Mouse (Mus musculus) left cerebral cortex, postnatal 25 days (tissue): ENCODE data around the gene Tmem221. TPM values are rescaled to one million over a fixed set of nuclear protein-coding genes. Genes with fewer than 3 reads are reported as not detected.
A peak's percentile ranks its signal among the peaks of the same experiment; 100 is the strongest.
"Not testable (repeated sequence)": the region's sequence is repeated elsewhere in the genome, so short reads cannot be mapped to it uniquely, and the experiment has no call there.

ENCODE experiments used
- DNase-seq, 2 experiments: peaks; one replicate each; pipeline ENCODE4 v3.0.0; 2022; ENCODE audit warnings: low spot score in 2 of 2, mixed read lengths in 1 of 2
- intact Hi-C: fragments of 180-260 bp; cut with DNase I; formaldehyde crosslinking; loops from one replicate; pipeline ENCODE4 v1.15.1; 2025
- total RNA-seq, 2 experiments: library from RNA; stranded (reverse); gene quantifications; 2 replicates each; pipeline ENCODE4 v1.2.3; 2021

Gene Tmem221
- total RNA-seq, 2 experiments from 2014 or later = 0.21 TPM; not detected in 1

- DNase-seq = no peak
- intact Hi-C loops = no loop called here
These were observed 453 bp upstream of the Tmem221 start for GRCm38 (mm10) chr8:71558958-71559690.

GRCm38 (mm10) chr8:71554644-71555043 lies 4.0 kb downstream of the Tmem221 start:
- intact Hi-C loops = no loop called here
- DNase-seq = no peak

- no peak for DNase-seq
- intact Hi-C loops = no loop called here
These were observed 4.7 kb downstream of the Tmem221 start for GRCm38 (mm10) chr8:71554001-71554400.

- intact Hi-C loops = no loop called here
- DNase-seq = no peak
These were observed 5.9 kb downstream of the Tmem221 start for GRCm38 (mm10) chr8:71552770-71553169.

GRCm38 (mm10) chr8:71550754-71551153 lies 7.9 kb downstream of the Tmem221 start:
- DNase-seq = no peak
- intact Hi-C loops = no loop called here

GRCm38 (mm10) chr8:71547590-71547989 lies 11.1 kb downstream of the Tmem221 start:
- intact Hi-C loops = no loop called here
- no peak for DNase-seq

- intact Hi-C loops = no loop called here
- no peak for DNase-seq
These were observed 13.6 kb downstream of the Tmem221 start for GRCm38 (mm10) chr8:71545053-71545452.

GRCm38 (mm10) chr8:71543755-71544154 lies 14.9 kb downstream of the Tmem221 start:
- intact Hi-C loops = loop anchor here (2.0 kb wide), 1 partner anchor 79 kb away; the partner anchor contains the start of gene Mrpl34
- no peak for DNase-seq

GRCm38 (mm10) chr8:71542632-71543343 lies 15.9 kb downstream of the Tmem221 start, which contains the start of gene Mvb12a:
TSS of gene Mvb12a (plus strand) at chr8:71542922.
- DNase-seq = peak; percentile 97 to 99
- intact Hi-C loops = loop anchor here (2.0 kb wide), 1 partner anchor 78 kb away; the partner anchor contains the start of gene Mrpl34

GRCm38 (mm10) chr8:71537028-71537867 lies 21.4 kb downstream of the Tmem221 start, which contains the start of gene Bst2:
TSS of gene Bst2 (minus strand) at chr8:71537456.
- intact Hi-C loops = no loop called here
- peak; percentile 26 to 39 for DNase-seq

GRCm38 (mm10) chr8:71535663-71536062 lies 23.0 kb downstream of the Tmem221 start:
- peak in 1 of 2 experiments; percentile 21 for DNase-seq
- intact Hi-C loops = no loop called here

- intact Hi-C loops = no loop called here
- no peak for DNase-seq
These were observed 24.3 kb downstream of the Tmem221 start for GRCm38 (mm10) chr8:71534263-71534810.

GRCm38 (mm10) chr8:71530735-71531467 lies 27.8 kb downstream of the Tmem221 start:
- intact Hi-C loops = not testable (repeated sequence)
- DNase-seq = peak in 1 of 2 experiments; percentile 34

GRCm38 (mm10) chr8:71528362-71529073 lies 30.2 kb downstream of the Tmem221 start:
- intact Hi-C loops = no loop called here
- DNase-seq = no peak

- DNase-seq = no peak
- intact Hi-C loops = no loop called here
These were observed 31.4 kb downstream of the Tmem221 start for GRCm38 (mm10) chr8:71527162-71527870.

GRCm38 (mm10) chr8:71526272-71526671 lies 32.4 kb downstream of the Tmem221 start:
- DNase-seq = no peak
- intact Hi-C loops = no loop called here

- DNase-seq = no peak
- intact Hi-C loops = no loop called here
These were observed 33.2 kb downstream of the Tmem221 start, which contains the start of gene Ccdc194 for GRCm38 (mm10) chr8:71525226-71526050. TSS of gene Ccdc194 (minus strand) at chr8:71525711.
